Mouse (Mus musculus): ENCODE data around the gene Ap2a2. TPM values are rescaled to one million over a fixed set of nuclear protein-coding genes. Genes with fewer than 3 reads are reported as not detected.
A peak's percentile ranks its signal among the peaks of the same experiment; 100 is the strongest.

Gene Ap2a2
- 10 to 100 TPM; 51.3 to 70.1 TPM for total RNA-seq (2021)
- 33.8 and 36.4 TPM in 2 replicates for polyA plus RNA-seq (2012; rRNA removed)
- long read RNA-seq, full-length matches to known transcripts = 59 of 91 reads
- long read RNA-seq, partial matches to known transcripts = 5 of 91 reads
- long read RNA-seq, other reads (novel, unspliced or antisense) = 27 of 91 reads

GRCm38 (mm10) chr7:141561682-141562391 is at the start of gene Ap2a2:
Gene Ap2a2, plus strand, starts transcription at chr7:141562173.
- peak; percentile 94 for DNase-seq

GRCm38 (mm10) chr7:141517638-141518037 is 44.3 kb upstream of the Ap2a2 start:
- peak; percentile 22 for DNase-seq

GRCm38 (mm10) chr7:141518296-141518695 is 43.7 kb upstream of the Ap2a2 start:
- no peak for DNase-seq

- DNase-seq = no peak
Measured at GRCm38 (mm10) chr7:141518926-141519325, 43.0 kb upstream of the Ap2a2 start.

GRCm38 (mm10) chr7:141519795-141520194 is 42.2 kb upstream of the Ap2a2 start:
- no peak for DNase-seq

- DNase-seq = no peak
Measured at GRCm38 (mm10) chr7:141523007-141523406, 39.0 kb upstream of the Ap2a2 start.

GRCm38 (mm10) chr7:141524271-141524670 is 37.7 kb upstream of the Ap2a2 start:
- DNase-seq = no peak

GRCm38 (mm10) chr7:141524760-141525579 is 37.0 kb upstream of the Ap2a2 start:
- peak; percentile 81 for DNase-seq

GRCm38 (mm10) chr7:141525580-141525925 is 36.4 kb upstream of the Ap2a2 start:
- no peak for DNase-seq

GRCm38 (mm10) chr7:141535570-141535969 is 26.4 kb upstream of the Ap2a2 start:
- no peak for DNase-seq

- DNase-seq = no peak
Measured at GRCm38 (mm10) chr7:141538852-141539555, 23.0 kb upstream of the Ap2a2 start.

GRCm38 (mm10) chr7:141539556-141540311 is 22.2 kb upstream of the Ap2a2 start, which contains the start of gene Chid1:
Gene Chid1, minus strand, starts transcription at chr7:141539857.
- DNase-seq = peak; percentile 99

- peak; percentile 42 for DNase-seq
Measured at GRCm38 (mm10) chr7:141540312-141541081, 21.5 kb upstream of the Ap2a2 start.

GRCm38 (mm10) chr7:141541681-141542080 is 20.3 kb upstream of the Ap2a2 start:
- no peak for DNase-seq

- DNase-seq = no peak
Measured at GRCm38 (mm10) chr7:141542588-141542987, 19.4 kb upstream of the Ap2a2 start.

GRCm38 (mm10) chr7:141544654-141545053 is 17.3 kb upstream of the Ap2a2 start:
- DNase-seq = no peak

- DNase-seq = no peak
Measured at GRCm38 (mm10) chr7:141549432-141550061, 12.4 kb upstream of the Ap2a2 start.

GRCm38 (mm10) chr7:141550464-141550863 is 11.5 kb upstream of the Ap2a2 start:
- DNase-seq = no peak

- DNase-seq = no peak
Measured at GRCm38 (mm10) chr7:141558329-141558776, 3.6 kb upstream of the Ap2a2 start.

GRCm38 (mm10) chr7:141558946-141559345 is 3.0 kb upstream of the Ap2a2 start:
- no peak for DNase-seq
